Mouse (Mus musculus) erythroblast, adult 5-6 weeks (primary cell): ENCODE measurements around the gene Atcay. TPM values are rescaled to one million over a fixed set of nuclear protein-coding genes. Genes with fewer than 3 reads are reported as not detected.

Experiments used
- ATAC-seq: replicated peaks from 2 replicates; pipeline ENCODE4 v1.8.0; 2016; ENCODE audit warnings: moderate number of reproducible peaks, mild to moderate bottlenecking, moderate TSS enrichment, inconsistent platforms; ENCODE audit not compliant: poor library complexity, low FRiP score, severe bottlenecking
- total RNA-seq, 2 experiments: library from RNA; stranded (forward) in 1 of 2; stranded (reverse) in 1 of 2; fragments of 150-400 nt in 1 of 2; fragments of 200-764, 138-1000 nt in 1 of 2; gene quantifications; 2 replicates each; pipeline versions ENCODE4 v1.2.3 to v1.2.4; 2015 to 2017; ENCODE audit warnings: low replicate concordance in 2 of 2

Gene Atcay
- total RNA-seq (2015; ENCODE audit: low replicate concordance) (not detected in 2 replicates), total RNA-seq (2017; ENCODE audit: low replicate concordance) (not detected in 2 replicates)

DNA sequence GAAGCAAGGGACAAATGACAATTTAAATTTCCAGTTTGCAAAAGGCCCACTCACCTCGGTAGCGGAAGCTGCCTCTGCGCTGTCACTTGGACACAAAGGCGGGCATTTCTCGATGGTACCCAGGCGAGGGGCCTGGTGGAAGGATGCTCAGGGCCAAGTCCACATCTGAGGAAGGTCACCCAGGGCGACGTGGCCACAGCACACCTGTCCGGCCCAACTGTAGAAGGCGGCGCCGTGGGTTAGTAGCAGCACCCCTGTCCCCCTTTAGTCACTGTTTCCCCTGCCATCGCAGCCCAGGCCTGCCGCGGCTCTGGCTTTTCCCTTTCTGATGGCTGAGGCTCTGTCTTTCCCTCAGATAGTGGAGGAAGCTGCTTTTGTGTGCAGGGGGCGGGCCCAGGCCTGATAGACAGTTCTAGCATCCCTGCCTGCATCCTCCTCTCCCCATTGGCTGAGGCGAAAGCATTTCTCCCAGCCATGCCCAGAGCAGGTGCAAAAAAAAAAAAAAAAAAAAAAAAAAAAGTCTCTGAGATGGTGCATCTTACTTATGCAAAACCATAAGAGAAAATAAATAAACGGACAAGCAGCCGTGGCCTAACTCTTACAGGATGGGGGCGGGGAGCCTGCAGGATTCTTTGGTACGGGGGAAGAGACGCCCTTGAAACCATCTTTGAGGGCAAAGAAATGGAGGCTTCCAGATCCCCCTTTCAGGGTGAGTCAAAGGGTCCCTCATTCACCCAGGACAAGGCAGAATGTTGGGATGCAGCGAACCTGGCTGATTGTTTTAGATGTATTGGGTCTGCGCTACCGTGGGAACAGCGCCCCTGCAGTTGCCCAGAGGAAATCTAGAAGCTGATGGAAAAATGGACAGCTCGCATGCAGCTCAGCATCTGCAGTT, at the start of gene Atcay:
Gene Atcay, minus strand, starts transcription at position 396 of the 895 bp plus-strand sequence.
- ATAC-seq = no peak

DNA sequence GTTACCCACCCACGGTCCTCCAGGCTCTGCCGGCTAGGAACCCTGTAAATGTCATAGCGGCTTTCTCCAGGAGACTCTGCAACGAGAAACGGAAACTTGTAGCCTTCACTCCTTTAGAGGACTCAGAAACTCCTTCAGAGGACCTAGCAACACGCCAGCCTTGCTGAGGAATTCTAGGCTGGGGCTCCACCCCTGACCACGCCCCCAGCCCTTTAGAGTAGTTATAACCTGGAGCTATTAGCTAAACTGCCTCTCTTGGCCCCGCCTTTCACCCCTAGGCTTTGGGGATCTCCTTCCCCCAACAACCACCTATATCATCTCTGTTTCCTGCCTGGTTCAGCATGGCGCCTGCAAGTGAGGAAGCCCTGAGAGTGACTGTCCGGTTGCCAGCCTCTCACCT, 48.9 kb upstream of the Atcay start:
- no peak for ATAC-seq

DNA sequence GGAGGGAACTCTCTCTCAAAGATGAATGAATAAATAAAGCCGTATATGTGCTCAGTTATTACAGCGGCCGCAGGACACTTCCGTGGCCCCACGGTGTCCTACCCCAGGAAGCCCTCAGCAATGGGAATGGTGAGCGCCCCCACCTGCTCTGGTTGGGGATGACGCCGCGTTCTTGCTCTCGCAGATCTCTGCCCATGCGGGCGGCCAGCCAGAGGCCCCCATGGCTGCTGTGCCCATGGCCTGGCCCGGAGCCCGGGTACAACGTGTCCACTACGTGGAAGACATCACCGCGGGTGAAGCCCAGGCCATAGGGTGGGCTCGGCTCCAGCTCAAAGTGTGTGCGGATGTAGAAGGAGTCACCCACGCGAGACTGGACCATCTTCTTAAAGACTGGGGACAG, 47.0 kb upstream of the Atcay start:
- no peak for ATAC-seq

DNA sequence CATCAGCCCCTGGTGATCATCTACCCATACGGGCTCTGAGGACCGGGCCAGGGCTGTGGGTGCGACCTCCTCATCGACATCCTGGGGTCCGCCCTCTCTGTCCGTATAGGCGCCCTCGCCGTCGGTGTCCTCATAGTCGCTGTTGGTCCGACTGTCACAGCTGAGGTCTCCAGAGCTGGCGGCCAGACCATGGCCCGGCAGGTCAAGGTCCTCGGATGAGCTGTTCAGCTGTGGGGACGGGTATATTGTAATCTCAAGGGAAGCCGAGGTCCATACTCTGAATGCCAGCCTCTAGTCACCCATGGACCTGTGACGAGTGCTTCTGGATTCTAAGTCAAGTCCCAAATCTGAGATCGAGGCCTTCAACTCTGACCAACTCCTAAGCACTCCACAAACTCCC, 43.2 kb upstream of the Atcay start:
- ATAC-seq = no peak

DNA sequence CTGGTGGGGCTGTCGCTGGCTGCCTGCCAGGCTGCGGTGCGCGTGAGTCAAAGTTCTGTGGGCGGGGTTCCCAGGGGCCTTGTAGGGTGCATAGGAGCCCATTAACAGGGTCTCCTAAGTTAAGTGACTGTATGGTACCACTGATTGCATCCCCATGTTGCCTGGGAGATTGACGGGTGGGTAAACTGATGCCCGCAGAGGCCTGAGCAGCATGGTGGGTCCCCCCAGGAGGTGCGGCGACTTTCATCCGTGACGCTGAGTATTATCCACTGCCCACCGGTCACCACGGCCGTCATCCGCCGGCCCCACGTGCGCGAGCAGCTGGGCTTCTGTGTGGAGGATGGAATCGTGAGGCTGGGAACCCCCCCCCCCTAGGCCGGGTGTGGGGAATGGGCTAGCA, 41.7 kb upstream of the Atcay start:
- no peak for ATAC-seq

DNA sequence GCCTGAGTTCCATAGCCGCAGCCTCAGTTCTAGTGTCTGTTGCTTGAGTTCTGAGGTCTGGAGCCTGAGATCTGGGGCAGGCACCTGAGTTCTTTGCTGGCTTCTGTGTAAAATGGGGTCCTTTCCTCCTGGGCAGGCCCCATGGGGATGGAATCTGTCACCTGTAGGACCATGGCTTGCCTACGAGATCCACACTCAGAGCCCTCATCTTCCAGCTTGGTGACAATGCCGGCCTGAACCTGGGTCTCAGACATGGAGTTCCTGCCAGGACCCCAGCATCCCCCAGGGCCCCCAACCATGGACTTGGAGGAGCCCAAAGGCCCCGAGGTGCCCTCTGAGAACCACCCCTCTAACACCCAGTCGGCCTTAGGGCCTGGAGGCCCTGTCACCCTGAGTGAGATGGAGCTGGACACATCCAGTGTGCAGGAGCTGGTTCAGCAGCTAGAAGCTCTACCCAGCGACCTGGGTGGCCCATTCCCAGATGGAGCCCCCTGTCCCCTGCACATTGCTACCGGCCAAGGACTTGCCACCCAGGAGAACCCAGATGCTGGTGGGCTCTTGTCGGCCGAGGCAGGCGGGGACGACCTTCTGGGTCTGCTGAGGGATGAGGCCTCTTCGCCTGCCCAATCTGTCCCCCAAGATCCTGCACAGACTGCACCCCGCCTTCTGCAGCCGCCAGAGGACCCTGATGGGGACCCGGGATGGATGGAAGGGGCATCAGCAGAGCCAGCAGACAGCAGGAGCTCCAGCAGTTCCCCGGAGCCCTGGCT, 38.2 kb upstream of the Atcay start:
- no peak for ATAC-seq

DNA sequence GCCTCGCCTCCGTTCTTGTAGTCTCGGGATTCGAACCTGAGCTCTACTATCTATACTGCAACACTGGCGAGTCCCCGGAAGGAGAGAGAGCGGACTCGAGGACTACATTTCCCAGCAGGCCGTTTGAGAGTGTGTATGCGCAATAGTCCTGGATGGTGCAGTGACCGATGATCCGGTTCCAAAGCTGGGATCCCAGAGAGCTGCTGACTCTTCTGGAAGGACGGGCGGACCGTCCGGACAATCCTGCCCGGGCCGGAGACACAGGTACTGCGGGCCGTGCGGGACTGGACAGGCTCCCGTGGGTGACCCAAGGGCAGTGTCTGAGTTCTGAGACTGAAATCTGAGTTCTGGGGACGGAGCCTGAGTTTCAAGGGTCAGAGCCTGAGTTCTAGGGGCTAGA, 37.4 kb upstream of the Atcay start:
- peak; percentile 42 for ATAC-seq

DNA sequence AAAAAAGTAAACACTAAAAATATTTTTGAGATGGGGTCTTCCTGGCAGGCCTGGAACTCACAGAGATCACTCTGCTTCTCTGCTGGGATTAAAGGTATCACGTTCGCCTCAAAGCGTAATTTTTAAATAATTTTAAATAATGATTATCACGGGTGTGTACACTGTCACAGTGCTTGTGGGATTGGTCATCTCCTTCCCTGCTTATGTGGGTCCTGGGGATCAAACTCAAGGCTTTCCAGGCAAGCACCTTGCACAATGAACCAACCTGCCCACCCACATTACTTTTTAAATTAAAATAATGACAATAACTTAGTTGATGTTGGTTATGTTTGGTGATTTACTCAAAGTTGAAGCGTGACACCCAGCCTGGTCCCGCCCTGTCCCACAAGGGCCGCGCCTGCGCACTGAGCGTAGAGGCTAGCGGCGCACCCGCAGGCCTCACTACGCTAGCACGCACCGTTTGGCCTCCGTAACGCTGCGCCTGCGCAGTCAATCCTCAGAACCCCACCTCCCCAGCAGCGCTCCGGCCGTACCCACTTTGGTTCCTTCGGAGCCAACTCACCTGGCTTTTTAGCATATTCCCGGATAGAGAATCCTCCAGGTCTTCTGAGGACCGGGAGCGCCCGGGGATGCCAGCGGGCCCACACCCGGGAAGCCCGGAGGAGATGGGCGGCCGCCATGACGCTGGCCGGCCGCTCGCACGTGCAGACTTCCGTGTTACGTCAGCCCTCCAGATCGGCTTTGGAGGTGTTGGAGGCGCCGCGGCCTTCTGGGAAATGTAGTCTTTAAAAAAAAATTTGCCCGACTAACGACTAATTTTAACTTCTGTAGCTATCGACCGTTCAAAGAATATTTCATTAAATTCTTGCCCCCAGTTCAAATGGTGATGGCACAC, 35.8 kb upstream of the Atcay start, which contains the start of the genes Mrpl54 and Apba3:
Gene Mrpl54, minus strand, starts transcription at position 724 of the 895 bp plus-strand sequence.
Gene Apba3, plus strand, starts transcription at position 750 of the 895 bp plus-strand sequence.
- peak; percentile 87 for ATAC-seq

DNA sequence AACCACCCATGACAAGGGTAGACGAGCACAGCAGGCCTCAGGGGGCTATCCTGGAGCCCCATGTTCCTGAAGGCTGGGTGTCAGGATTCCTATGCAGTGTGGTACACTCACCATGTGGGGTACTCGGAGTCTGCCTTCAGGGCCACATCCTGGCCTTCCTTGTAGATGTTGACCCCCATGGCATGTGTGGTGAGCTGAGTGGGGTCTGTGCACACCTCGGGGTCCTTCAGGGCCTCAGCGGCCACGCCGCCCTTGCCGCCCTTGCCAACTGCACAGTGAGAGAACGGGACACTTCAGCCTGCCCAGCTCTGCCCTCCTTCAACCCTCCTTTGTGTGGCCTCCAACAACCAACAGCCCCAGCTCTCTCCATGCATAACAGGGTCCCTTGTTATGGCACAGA, 34.9 kb upstream of the Atcay start:
- ATAC-seq = no peak

DNA sequence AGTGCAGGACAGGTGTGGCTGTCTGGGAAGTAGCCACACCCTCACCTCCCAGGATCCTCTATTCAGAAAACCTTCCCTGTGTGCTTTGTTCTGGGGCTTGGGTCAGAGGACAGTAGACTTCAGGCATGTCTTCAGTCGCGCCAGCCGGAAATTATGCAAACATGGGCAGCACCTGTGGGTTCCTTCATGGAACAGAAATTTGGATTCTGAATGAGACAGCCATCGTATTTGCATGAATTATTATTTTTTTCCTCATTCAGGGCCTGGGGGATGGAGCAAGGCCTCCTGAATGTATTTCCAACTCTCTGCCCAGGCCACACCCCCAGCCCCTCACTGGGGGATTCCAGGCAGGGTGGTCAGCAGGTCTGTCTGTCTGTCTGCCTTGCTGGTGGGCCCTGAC, 30.4 kb upstream of the Atcay start:
- no peak for ATAC-seq

DNA sequence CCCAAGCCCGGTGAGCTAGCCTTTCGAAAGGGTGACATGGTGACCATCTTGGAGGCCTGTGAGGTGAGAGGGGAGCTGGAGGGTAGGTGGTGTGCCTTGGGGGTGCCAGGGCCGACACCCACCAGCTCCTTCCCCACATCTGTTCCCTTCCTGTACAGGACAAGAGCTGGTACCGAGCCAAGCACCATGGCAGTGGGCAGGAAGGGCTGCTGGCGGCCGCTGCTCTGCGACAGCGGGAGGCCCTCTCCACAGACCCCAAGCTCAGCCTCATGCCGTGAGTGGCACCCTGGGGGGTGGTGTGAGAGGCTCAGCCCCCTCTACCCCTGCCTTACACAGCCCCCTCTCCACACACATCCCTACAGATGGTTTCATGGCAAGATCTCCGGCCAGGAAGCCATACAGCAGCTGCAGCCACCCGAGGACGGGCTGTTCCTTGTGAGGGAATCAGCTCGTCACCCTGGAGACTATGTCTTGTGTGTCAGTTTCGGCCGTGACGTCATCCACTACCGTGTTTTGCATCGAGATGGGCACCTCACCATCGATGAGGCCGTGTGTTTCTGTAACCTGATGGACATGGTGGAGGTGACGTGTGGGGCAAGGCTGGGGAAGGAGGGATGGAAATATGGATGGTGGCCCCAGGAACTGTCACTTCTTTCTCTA, 28.7 kb upstream of the Atcay start:
- no peak for ATAC-seq

DNA sequence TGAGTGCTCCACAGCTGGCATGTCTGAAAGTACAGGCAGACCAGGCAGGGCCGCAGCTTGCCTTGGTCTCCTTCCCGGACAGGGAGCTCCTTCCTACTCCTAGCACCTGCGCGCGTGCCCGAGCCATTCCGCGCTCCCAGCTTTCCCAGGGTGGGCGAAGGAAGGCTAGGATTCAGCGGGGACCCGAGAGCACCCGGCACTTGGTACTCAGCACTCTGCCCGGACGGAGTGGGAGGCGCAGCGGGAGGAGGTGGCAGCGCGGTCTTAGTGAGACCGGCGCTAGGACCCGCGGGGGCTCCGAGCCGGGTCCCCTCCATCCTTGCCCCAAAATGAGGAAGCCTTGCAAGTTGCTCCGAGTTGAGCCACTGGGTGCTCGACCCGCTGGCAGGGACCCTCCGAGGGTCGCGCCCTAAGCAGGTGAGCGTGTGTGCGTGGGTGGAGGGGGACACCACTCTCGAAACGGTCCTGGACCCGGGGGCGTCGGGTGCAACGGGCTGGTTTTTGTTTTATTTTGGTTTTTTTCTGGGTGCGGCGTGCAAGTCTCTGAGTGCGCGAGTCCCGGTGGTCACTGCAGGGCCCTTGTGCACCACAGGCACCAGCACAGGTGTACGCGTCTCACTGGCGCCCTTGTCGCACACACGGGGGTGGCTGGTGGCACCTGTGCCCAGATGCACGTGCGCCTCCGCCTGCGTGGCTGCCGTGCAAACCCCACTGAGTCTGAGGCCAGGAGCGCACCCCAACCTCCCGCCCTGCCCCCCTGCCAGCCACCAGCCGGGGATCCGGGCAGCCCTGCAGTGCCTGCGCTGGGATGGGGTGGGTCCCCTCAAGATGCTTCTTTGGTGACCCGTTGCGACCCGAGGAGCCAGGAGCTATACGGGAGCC, 26.8 kb upstream of the Atcay start:
- ATAC-seq = no peak

DNA sequence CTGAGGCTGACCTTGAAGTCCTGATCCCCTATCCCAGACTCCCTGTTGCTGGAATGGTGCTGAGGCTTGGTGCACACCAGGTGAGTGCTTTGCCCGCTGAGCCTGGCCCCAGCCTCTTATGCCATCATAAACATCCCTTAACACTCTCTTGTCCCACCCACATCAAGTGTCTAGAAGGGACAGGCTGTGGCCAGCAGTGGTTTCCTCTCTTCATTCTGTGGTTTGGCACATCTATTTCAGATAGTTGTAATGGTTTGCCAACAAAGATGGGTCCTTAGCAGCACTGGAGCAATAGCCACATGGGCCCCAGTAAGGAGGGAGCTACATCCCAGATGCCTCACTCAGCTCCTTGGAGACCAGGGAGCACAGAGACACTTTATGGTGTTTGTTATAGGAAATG, 24.3 kb upstream of the Atcay start:
- ATAC-seq = no peak

DNA sequence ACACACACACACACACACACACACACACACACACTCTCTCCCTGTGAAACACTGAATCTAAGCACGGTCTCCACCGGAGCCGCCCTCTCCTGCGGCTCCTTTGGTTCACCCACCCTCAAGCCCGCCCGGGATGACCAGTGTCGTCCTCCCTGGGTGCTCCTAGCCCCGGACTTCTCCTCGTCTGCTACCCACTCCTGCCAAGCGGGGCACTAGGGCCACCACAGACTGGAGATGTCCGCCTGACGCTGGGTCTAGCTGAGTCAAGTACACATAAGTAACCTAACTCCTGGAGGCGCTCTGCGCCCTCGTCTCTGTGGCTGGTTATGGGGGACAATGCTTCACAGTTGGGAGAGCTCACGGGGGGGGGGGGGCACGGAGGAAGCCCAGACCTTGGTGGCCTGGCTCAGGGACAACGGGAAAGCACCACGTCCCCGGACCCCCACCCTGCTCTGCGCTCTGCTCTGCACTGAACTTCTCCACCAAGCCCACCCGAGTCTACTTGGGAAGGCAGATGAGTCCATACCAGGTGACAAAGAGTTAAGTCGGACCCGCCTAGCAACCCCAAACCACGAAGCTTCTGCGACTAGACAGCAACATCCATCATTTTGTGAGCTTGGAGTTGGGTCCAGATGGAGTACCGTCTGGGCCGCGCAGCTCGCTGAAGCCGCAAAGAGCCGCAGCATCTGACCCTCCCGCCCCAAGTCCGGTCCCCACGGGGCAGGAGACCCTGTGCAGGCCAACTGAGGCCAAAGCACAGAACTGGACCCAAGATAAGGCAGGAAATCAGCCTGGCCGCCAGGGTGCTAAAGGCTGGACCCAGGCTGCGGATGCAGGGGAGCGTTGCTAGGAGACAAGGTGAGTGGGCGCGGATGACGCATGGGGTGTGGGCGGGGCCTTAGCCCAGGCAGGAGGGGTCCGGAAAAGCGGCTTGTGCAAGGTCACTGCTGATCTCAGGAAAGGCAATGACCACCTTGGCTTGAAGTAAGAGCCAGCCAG, 22.1 kb upstream of the Atcay start, which contains the start of gene Matk:
Gene Matk, plus strand, starts transcription at position 512 of the 996 bp plus-strand sequence.
- ATAC-seq = no peak

DNA sequence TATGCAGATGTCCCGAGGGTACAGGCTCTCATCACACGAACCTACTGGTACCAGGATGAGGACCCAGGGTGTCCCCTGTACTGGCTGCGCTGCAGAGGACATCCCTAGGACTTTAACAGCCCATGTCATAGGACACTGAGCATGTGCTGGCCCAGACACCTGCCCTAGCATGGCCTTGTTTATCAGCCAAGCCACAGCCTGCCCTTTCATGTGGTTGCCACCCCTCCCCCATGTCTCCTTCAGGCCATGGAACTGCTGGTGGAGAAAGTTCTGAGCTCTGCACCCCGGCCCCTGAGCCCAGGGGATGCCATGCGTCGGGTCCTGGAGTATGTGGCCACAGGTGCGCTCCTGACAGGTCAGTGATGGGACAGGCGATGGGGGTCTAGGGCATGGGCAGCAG, 18.8 kb upstream of the Atcay start:
- no peak for ATAC-seq

DNA sequence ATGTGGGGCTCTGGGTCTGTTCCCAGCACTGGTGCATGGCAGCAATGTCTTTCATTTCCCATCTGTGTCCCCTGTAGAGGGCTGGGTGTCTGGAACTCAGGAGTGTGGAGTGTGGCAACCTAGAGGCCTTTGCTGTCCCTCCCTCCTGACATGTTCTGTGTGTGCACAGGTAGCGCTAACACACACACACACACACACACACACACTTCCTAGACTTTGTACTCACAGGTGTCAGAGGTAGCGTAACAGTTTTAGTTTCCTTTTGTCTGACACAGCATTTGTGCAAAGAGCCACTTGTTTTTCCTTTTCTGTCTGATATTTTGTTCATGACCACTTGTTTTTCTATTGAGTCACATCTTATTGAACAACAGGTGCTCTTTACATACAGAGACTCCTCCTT, 17.2 kb upstream of the Atcay start:
- no peak for ATAC-seq

DNA sequence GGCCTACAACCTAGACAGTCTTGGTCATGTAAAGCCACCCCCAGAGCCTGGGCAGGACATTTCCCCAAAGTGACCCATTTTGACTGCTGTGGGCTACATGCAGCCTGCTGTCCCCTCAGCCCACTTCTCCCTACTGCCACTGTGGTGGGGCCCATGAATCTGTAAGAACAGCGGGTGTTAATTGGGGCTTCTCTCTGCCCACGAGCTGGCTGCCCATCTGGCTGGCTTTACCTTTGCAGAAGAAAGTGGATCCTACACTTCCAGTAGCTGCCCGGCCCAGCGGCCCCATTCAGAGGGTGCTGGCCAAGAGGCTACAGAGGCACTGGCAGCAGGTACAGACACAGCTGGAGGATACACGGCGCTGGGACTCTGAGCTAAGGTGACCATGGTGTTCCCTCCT, 14.5 kb upstream of the Atcay start:
- no peak for ATAC-seq
